Mouse (Mus musculus): Measurements from ENCODE around the gene Rnf187.
"Not testable (repeated sequence)": the region's sequence is repeated elsewhere in the genome, so short reads cannot be mapped to it uniquely, and the experiment has no call there.

Gene Rnf187

DNA sequence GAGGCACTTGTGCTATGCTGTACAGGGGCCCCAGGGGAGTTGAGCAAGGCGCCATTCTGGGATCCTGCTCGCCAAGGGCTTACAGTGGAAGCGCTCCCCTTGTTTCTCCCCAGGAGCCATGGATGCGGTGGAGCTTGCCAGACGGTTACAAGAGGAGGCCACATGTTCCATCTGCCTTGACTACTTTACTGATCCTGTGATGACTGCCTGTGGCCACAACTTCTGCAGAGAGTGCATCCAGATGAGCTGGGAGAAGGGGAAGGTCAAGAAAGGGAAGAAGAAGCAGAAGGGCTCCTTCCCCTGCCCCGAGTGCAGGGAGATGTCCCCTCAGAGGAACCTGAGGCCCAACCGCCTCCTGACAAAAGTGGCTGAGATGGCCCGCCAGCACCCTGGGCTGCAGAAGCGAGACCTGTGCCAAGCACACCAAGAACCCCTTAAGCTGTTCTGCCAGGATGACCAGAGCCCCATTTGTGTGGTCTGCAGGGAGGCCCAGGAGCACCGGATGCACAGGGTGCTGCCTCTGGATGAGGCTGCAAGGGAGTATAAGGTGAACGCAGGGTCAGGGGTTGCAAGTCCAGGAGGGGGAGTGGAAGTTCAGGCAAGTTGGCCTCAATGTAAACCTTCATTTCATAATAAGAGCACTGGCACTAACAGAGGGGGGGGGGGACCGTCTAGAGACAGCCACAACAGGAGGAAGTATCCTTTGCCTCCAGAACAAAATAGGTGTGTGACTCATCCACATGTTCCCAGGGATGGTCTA, 26.5 kb upstream of the Rnf187 start:
- DNase-seq (ENCODE audit: low spot score in 2 of 2) = no peak

DNA sequence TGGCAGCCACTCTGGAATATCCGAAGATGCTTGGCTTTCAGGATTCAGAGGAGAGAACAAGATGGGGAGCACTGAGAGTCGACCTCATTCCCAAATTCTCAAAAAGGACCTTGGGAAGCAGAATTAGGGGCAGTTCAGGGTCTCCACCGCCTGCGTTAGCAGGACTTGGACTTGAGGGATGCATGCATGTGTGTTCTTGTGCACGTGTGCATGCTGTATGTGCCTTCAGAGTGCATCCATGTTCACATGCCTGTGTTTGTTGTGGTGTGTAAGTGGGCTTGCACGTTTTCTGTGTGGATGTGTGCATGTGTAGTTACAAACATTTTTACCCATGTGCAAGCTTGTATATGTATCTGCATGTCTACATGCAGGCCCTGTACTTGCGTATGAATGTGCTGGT, 25.5 kb upstream of the Rnf187 start:
- no peak for DNase-seq (ENCODE audit: low spot score in 2 of 2)

DNA sequence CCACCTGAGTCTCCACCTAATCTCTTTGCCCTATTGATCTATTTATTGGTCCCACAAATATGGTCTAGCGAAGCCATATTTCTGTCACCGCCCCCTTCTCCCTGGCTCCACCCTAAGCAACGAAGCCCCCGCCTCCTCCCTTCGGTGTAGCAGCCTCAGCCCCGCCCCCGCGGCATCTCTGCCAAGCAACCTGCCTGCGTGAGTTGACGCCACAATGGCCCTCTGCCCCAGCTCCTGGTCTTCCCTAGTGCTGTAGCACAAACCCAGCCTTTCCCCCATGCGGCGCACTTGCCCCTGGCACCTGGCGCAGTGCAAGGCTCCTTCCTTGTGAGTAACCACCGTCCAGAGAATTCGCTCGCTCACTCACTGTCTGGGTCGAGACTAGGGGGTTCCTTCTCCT, 24.8 kb upstream of the Rnf187 start:
- no peak for DNase-seq (ENCODE audit: low spot score in 2 of 2)

DNA sequence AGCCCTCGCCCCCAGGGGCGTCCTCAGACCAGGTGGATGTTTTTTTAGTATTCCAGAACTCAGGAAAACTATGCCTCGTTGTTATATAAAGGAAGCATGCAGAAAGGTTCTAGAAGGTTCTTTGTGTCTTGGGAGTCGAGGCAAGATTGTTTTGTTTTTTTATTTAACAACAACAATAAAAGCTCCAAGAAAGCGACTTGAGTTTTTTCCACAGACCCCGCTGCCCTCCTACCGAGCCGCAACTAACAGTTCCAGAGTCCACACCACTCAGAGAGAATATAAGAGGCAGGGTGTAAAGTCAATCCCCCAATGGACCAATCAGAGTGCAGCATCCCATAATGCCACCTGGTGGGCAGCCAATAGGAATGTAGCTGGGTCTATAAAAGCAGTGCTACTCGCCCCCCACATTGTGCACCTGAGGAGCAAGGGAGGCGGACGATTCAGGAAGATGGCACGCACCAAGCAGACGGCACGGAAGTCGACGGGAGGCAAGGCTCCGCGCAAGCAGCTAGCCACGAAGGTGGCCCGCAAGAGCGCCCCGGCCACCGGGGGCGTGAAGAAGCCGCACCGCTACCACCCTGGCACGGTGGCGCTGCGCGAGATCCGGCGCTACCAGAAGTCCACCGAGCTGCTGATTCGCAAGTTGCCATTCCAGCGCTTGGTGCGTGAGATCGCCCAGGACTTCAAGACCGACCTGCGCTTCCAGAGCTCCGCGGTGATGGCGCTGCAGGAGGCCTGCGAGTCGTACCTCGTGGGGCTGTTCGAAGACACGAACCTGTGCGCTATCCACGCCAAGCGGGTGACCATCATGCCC, 22.9 kb upstream of the Rnf187 start:
- no peak for DNase-seq (ENCODE audit: low spot score in 2 of 2)

DNA sequence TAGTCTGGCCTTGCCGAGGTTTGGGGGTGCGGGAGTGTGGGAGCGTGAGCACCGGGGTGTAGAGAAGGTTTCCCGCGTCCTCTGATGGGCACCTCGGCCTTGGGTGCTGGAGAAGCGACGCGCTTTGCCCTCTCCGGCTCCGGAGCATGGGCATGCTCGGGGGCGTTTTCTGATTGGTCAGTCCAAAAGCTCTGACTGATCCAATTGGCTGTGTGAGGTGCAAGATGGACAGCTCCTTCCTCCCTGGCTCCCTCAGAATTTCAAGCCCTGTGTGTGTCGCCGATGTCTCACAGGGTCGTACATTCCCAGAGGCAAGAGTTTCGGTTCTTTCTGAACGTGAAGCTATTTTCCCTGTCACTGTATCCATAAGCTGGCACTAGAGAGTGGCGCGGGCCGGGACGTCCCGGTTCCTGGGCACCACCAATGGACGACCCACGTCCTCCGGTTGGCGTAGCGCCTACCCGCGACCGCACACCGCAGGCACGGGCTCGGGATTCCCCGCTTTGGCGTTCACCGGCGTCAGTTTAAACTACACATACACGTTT, 21.3 kb upstream of the Rnf187 start:
- peak; percentile 86 to 91 for DNase-seq (ENCODE audit: low spot score in 2 of 2)

DNA sequence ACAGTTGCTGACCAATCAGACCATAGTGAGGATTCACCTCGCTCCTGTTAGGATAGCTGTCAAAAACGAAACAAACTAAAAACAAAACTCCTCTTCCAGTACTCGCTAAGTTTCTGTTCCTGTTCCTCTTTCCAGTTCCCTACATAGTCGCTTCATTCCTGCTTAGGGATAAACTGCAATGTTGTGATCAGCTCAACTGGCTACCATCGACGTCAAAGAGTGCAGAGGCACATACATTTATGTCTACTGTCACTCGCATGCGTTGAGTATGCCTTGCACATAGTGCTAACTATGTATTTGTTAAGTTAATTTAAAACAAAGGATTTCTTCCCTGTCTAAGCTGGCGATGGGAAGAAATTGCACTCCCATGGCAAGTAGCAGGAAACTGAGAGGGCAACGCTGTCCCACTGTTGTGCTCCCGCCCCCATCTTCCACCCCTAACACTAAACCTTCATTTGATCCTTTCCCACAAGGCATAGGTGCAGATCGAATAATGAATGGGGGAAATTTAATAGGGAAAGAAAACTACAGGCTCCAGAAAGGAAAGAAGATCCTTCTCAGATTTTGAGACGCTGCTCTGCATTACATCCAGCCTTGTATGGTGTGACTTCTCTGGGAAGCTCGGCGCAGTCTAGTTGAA, 20.6 kb upstream of the Rnf187 start:
- no peak for DNase-seq (ENCODE audit: low spot score in 2 of 2)

DNA sequence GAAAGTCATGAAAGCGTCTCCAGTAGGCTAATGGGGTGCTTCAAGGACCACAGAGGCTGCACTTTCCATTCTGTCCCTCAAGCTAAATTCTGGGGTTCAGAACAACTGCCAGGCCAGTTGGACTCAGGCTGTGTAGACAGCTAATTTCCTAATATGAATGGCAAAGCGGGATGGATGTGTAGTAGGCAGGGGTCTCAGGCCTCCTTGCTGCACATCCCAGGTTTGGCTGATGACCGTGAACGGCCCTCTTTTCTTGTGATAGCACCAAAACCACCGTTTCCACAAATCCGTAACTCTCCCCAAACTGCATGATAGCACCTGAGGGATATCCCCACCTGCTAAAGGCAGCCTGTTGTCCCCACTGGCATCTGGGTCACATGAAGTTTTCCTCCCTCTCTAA, 19.8 kb upstream of the Rnf187 start:
- no peak for DNase-seq (ENCODE audit: low spot score in 2 of 2)

DNA sequence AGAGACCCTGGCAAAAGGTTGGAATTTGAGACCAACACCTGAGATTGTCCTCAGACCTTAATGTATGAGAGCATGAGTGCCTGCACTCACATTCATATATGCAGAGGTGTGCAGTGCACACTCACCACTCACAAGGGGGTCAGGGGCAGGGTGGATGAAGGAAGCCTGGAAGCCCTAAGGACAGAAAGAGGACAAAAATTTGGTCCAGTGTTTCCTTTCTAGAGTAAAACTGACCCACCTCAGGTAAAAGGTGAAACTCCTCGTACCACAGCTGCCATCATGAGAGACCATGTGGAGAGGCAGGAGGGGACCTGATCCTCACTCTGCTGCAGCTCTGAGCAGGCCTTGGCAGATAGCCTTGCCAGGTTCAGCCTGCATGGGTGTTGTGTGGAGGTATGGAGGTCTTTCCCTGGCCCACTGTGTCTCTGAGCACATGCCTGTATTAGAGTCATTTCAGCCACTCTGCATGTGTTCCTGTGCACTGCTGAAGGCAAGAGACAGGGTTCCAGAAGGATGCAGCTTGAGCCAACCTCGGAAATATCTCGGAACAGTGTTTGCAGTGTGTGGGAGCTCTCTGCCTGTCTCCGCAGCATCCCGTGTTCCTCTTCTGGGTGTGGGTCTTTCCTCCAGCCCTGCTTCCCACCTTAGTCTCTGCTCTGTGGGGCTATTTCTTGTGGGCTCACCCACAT, 18.7 kb upstream of the Rnf187 start:
- no peak for DNase-seq (ENCODE audit: low spot score in 2 of 2)

DNA sequence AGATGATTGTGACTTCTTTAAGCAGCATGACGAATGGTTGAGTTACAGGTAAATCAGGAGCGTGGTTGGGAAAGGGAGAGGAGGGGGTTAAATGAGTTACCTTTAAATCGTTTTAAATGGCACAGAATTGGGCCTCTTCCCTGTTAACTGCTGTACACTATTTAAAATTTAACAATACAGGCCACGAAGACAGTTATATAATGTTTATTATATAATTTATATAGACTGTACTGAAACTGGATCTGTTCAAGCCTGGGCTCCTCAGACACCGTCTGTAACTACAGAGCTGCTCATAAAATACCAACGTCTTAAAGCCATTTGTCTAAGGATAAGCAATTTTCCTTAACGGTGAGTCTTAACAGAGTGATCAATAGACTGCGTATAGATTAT, 17.1 kb upstream of the Rnf187 start:
- DNase-seq (ENCODE audit: low spot score in 2 of 2) = no peak

DNA sequence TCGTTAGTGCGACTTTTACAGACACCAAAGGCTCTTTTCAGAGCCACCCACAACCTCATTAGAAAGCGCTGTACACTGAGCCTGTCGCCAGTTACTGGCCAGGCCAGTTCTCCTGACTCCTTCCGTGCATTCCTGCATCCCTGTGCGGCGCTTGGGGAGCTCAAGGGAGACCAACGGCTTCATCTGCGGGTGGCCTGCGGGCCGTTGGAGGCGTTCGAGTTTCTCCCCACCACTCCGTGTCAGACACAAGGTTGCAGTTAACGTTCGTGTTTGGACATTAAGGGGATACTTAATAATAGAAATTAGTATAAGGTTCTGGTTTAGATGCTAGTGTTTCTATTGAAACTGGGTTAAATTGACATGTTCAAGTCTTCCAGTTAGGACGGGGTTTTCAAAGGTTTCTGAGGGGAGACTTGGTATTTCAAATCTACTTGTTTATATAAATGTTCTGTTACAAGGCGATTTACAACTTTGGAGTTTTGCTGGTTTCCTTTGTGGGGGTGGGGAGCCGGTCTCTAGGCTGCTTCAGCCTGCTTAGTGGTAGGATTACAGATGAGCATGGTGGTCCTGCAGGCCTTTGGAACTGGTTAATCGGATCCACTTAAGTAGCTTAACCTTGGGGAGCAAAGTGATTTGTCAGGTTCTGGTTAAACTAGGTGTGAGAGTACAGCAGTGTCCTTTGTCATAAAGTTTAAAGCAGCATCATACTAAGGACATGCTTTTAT, 16.6 kb upstream of the Rnf187 start:
- DNase-seq (ENCODE audit: low spot score in 2 of 2) = no peak

DNA sequence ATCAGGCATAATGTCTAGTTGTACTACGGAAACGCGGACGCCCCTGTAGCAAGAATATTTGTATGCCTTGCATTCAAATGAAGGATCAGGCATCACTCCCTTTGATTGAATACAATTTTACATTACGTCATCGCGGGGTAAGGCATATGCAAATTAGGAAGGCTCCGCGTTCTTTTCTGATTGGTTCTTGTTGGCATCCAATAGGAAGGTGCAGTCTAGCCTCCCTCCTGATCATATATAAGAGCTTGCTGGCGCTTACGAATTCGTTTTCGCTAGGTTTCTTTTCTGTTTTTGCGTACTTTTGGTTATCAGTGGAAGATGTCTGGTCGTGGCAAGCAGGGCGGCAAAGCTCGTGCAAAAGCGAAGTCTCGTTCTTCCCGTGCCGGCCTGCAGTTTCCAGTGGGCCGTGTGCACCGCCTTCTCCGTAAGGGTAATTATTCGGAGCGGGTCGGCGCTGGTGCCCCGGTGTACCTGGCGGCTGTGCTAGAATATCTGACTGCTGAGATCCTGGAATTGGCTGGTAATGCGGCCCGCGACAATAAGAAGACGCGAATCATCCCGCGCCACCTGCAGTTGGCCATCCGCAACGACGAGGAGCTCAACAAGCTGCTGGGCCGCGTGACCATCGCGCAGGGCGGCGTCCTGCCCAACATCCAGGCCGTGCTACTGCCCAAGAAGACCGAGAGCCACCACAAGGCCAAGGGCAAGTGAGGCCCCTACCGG, 15.9 kb upstream of the Rnf187 start, which contains the start of the genes Hist3h2a and Trim17:
TSS of gene Hist3h2a (plus strand) at position 266 of the 723 bp plus-strand sequence.
TSS of gene Trim17 (plus strand) at position 266 of the 723 bp plus-strand sequence.
- peak; percentile 96 to 98 for DNase-seq (ENCODE audit: low spot score in 2 of 2)

DNA sequence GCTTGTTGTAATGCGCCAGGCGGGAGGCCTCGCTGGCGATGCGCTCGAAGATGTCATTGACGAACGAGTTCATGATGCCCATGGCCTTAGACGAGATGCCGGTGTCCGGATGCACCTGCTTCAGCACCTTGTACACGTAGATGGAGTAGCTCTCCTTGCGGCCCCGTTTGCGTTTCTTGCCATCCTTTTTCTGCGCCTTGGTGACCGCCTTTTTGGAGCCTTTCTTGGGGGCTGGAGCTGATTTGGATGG, 15.4 kb upstream of the Rnf187 start:
- not testable (repeated sequence) for DNase-seq (ENCODE audit: low spot score in 2 of 2)

DNA sequence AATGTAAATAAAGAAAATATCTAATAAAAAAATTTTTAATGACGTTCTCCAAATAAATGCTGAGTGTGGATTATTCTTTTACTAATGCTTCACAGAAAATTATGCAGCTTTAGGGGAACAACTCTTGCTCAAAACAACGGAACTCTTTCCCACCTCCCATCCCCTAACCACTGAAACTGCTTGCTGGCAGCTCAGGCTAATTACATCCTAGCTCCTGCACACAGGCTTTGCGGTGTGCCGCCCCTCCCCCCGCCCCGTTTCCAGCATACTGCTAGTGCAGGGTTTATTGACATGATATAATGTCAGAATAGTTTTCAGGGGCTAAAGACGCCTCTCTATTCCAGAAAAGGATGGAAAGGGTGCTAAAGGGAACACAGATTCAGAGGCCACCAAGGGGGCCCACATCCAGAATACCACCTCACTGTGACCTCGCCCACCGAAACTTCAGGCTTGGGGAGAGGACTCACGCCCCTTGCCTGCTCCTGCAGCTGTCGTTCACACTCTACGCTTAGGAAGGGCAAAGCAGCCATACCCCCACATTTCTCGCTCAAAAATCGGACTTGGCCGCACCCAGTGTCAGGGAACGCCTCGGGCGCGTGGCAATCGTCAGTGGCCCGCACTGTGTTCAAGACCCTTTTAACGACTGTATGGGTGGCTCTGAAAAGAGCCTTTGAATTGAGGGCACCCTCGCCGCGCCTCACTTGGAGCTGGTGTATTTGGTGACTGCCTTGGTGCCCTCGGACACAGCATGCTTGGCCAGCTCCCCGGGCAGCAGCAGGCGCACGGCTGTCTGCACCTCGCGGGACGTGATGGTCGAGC, 14.8 kb upstream of the Rnf187 start:
- peak in 1 of 2 experiments; percentile 24 for DNase-seq (ENCODE audit: low spot score in 2 of 2)

DNA sequence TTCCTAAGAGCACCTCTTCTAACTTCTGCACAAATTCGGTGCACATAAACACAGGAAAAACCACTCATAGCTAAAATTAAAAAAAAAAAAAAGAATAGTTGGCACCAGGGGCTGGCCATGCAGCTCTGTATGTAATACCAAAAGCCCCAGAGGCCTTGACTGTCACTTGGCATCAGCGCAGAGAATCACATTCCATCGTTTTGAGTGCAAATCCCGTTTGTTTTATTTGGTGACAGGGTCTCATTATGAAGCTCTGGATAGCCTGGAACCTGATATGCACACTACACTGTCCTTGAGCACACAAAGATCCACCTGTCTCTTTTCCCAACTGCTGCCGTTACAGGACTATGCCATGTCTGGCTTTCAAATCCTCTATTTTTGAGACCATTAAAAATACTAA, 12.5 kb upstream of the Rnf187 start:
- no peak for DNase-seq (ENCODE audit: low spot score in 2 of 2)

DNA sequence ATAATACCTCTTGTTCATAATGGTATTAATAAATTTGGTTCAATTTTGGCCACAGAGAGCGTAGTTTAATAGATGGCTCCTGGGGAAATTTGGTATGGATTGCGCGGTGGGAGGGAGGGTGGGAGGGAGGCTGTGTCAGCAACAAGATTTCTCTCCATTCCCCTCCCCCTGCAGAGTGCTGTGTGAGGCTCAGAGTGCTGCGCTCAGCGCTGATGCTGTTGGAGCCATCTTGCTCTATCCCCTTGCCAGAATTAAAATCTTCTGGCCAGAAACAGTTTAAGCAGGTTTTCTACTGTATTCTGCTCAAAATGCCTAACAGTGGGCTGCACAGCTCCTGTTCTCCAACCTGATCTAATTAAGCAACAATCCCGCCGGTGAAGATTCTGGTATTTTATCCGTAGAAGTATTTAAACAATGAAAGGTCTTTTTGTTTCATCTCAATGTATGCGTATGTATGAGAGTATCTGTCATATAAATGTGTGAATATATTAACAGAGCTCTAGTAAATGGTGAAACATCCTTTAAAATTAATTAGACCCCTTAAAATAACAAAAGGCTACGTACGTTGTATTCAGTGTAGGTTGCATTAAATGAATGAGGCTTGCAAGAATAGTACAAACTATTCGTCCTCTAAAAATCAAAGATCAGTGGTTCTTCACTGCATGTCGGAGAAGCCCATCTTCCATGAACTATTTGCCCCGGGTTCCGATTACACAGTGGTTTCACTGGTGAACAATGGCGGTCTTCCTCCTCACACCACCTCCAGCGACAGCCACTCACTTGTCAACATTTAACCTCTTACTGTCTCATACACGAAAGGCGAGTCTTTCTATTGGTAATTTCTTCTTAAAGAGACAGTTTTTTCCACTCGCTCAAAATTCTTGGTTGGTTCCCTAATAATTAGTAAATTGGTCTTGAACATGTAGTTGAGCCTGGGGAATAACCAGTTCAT, 11.0 kb upstream of the Rnf187 start:
- no peak for DNase-seq (ENCODE audit: low spot score in 2 of 2)

DNA sequence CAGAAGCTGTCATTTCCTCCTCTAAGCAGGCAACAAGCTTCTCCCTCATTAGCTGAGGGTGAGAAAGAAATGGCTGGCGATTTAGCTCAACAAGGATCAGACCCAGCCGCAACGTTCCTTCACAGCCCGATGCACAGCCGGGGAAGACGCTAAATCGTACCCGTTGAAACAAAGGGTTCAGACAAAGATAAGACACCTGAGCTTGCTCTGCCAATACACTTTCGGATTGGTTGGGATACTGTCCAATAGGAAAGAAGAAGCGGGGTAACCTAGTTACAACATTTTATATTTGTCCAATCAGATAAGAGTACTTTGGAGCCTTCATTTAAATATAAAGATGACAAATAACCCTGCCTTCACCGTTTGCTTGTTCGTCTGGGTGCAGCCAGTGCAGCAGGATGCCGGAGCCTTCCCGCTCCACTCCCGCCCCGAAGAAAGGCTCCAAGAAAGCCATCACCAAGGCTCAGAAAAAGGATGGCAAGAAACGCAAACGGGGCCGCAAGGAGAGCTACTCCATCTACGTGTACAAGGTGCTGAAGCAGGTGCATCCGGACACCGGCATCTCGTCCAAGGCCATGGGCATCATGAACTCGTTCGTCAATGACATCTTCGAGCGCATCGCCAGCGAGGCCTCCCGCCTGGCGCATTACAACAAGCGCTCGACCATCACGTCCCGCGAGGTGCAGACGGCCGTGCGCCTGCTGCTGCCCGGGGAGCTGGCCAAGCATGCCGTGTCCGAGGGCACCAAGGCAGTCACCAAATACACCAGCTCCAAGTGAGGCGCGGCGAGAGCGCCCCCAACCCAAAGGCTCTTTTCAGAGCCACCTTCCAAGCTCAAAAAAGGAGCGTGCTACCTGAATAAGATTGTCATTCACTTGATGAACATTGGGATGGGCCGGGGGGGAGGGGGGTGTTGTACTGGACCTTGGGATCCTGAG, 10.1 kb upstream of the Rnf187 start, which contains the start of gene Hist3h2ba:
TSS of gene Hist3h2ba (plus strand) at position 379 of the 938 bp plus-strand sequence.
- DNase-seq (ENCODE audit: low spot score in 2 of 2) = peak; percentile 69 to 86

DNA sequence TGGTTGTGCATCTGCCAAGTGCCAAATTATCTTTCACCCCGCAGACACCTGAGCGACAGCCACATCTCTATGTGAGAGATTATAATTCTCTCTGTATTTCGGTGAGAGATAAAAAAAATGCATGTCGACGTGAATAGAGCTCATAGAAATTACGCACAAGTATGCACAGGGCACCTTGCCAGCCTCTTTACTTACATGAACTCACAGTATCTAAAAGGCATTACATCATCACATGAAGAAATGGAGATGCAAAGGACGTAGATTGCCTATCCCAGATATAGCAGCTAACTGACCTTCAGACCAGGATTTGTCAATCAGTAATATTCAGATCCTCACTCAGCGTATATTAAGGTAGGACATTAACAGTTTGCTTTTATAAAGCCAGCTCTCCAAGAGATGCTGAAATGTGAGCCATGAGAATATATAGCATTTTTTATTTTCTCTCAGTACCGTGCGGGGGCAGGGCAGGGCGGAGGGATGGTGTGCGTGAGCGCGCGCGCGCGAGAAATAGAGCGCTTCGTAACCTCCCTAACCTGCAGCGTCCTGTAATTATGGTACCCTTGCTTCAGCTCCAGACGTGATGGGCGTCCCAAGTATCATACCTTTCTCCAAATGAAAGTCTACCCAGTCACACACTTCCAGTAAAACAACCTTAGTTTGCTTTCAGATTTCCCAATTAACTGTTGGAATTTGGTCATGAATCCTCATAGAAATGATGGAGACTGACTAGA, 9.2 kb upstream of the Rnf187 start:
- no peak for DNase-seq (ENCODE audit: low spot score in 2 of 2)
